25 mouse cellular contexts compared by ENCODE assay signal in the genomic region with DNA sequence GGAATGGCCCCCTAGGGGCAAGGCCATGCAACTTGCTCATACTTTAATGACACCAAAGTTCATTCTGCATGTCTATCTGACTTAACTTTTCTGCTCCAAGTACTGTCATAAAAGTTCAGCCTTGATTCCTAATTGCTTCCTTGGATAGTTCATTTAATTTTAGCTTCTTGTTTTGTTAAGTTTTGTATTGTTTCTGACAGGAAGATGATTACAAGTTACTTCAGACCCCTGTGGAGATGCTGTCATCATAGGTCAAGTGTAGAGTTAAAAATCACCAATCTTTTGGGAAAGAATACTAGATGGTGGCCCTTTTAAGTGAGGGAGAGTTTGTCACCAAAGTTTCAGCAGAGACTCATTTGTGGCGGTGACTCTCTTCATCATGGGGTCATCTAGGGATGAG. TPM values are rescaled to one million over a fixed set of nuclear protein-coding genes. Genes with fewer than 3 reads are reported as not detected.
DNase-seq lines count a peak whose midpoint lies in the region; ATAC-seq and TF ChIP-seq lines count a peak whose summit lies in the region.
"Had no signal": no experiment of that assay in that cellular context is flagged by ENCODE, and none has a peak within 500 bp of the region (broad histone marks: within the 10 kb centered on the region; RNA-seq: fewer than 3 reads in every experiment).

A gene (plus strand): TSS at position 301 of the 400 bp plus-strand sequence.

- H3K9ac ChIP-seq in kidney, embryonic 14.5 days (ENCODE audit: low read depth, low read length) = no peak within 1 kb of the TSS
- H3K9ac ChIP-seq in kidney, embryonic 16.5 days (replicated peaks; ENCODE audit: low read length) = no peak within 1 kb of the TSS

- 62% methylated on average over 1 of the region's 1 CpGs for WGBS in kidney, adult 2 months
- WGBS in kidney, embryonic 14.5 days = 80% methylated on average over 1 of the region's 1 CpGs
- 72% methylated on average over 1 of the region's 1 CpGs for WGBS in kidney, embryonic 16.5 days

- no peaks in the 10 kb centered on the region for H3K36me3 ChIP-seq in kidney, adult 2 months (ENCODE audit: control insufficient read depth, insufficient read depth, low read length)
- H3K36me3 ChIP-seq in kidney, embryonic 14.5 days (ENCODE audit: control insufficient read depth, insufficient read depth, low read length) = no peaks in the 10 kb centered on the region
- H3K36me3 ChIP-seq in kidney, embryonic 16.5 days (ENCODE audit: insufficient read depth, low read length) = no peaks in the 10 kb centered on the region
- H3K36me3 ChIP-seq: G1E had no signal

- TF ChIP-seq POLR2A in kidney, adult 2 months (IDR thresholded peaks at IDR 0.05; ENCODE audit: low read depth, low read length) = no peak

- no peak within 1 kb of the TSS for H3K4me2 ChIP-seq in kidney, embryonic 14.5 days (replicated peaks; ENCODE audit: low read depth, low read length)
- no peak within 1 kb of the TSS for H3K4me2 ChIP-seq in kidney, embryonic 16.5 days (replicated peaks; ENCODE audit: low read depth, low read length)

- H3K4me3 ChIP-seq in kidney, adult 2 months (ENCODE audit: insufficient read depth, low read depth, low read length) = no peak within 1 kb of the TSS
- no peak within 1 kb of the TSS for H3K4me3 ChIP-seq in kidney, embryonic 14.5 days (ENCODE audit: low read length)
- no peak within 1 kb of the TSS for H3K4me3 ChIP-seq in kidney, embryonic 16.5 days (ENCODE audit: low read length)

- TF ChIP-seq CTCF in kidney, adult 2 months (conservative IDR thresholded peaks at IDR 0.05; ENCODE audit: insufficient read depth, insufficient read length, low read depth, low read length) = no peak

- H3K4me1 ChIP-seq in kidney, adult 2 months (ENCODE audit: control insufficient read depth, insufficient read depth, low read length) = no peaks in the 10 kb centered on the region
- H3K4me1 ChIP-seq in kidney, embryonic 14.5 days (ENCODE audit: control insufficient read depth, insufficient read depth, low read length) = no peaks in the 10 kb centered on the region
- no peaks in the 10 kb centered on the region for H3K4me1 ChIP-seq in kidney, embryonic 16.5 days (ENCODE audit: insufficient read depth, low read length)

- peak; percentile 14 for DNase-seq in kidney, adult 2 months
- DNase-seq in kidney, adult 11 months = no peak
- DNase-seq in kidney, adult 8-10 months = peak; percentile 1 to 20
- DNase-seq in kidney, adult 9 months = peak; percentile 49
- peak; percentile 4 for DNase-seq in WW6 (ENCODE audit: low read depth, low spot score)
- DNase-seq in spleen, adult 12 weeks (ENCODE audit: low spot score) = no peak
- DNase-seq: adrenal gland, adult 2 months; adrenal gland, adult 8-10 months; adrenal gland, postnatal 10 days; adrenal gland, postnatal 14 days; adrenal gland, postnatal 25 days; adrenal gland, postnatal 36 days; B cell, adult 2 months; cerebellum, adult 11 months; cerebellum, adult 11-12 months; cerebellum, adult 18-20 months had no signal

- ATAC-seq in kidney, embryonic 14.5 days (ENCODE audit: low FRiP score, low TSS enrichment) = no peak
- ATAC-seq in kidney, embryonic 16.5 days (ENCODE audit: low FRiP score, low TSS enrichment) = no peak
- ATAC-seq: activated CD4-positive, CD25-positive, alpha-beta regulatory T cell, adult 4 months; CD4-positive, CD25-positive, alpha-beta regulatory T cell, adult 4 months; Patski had no signal

- no peaks in the 10 kb centered on the region for H3K9me3 ChIP-seq in kidney, embryonic 14.5 days (ENCODE audit: control insufficient read depth, low read length)
- 0 out of 2 replicates have a peak, but pooled peaks cover 4% of the 10 kb centered on the region for H3K9me3 ChIP-seq in kidney, embryonic 16.5 days (ENCODE audit: low read length)
- H3K9me3 ChIP-seq: G1E had no signal

- H3K27ac ChIP-seq in kidney, adult 2 months (ENCODE audit: insufficient read depth, low read depth, low read length) = no peak within 1 kb of the TSS
- no peak within 1 kb of the TSS for H3K27ac ChIP-seq in kidney, embryonic 14.5 days (ENCODE audit: low read depth, low read length)
- H3K27ac ChIP-seq in kidney, embryonic 16.5 days (ENCODE audit: low read length) = no peak within 1 kb of the TSS

- no peaks in the 10 kb centered on the region for H3K27me3 ChIP-seq in kidney, adult 2 months (replicated peaks; ENCODE audit: control insufficient read depth, insufficient read depth, low read length)
- H3K27me3 ChIP-seq in kidney, embryonic 14.5 days (ENCODE audit: control insufficient read depth, insufficient read depth, low read length) = no peaks in the 10 kb centered on the region
- no peaks in the 10 kb centered on the region for H3K27me3 ChIP-seq in kidney, embryonic 16.5 days (ENCODE audit: insufficient read depth, low read length)
- H3K27me3 ChIP-seq: CH12.LX, Patski had no signal

RNA-seq across cellular contexts. Expression of the gene that starts here (rescaled TPM):
- polyA plus RNA-seq in kidney, adult 2 months (2012; rRNA removed) = not detected in 2 replicates
- not detected in 2 replicates for polyA plus RNA-seq in kidney, embryonic 14.5 days (2014; fragmentation: Nextera tagmentation; extraction: Ambion mirVana)
- not detected in 2 replicates for polyA plus RNA-seq in kidney, embryonic 16.5 days (2015; fragmentation: Nextera tagmentation; extraction: Ambion mirVana)
- polyA plus RNA-seq: adrenal gland, adult 2 months; brain, embryonic 14.5 days; C2C12; G1E; Patski had no signal

Comparison
In these comparisons a context has a peak if more than half of its experiments do, and no peak if none do; other contexts are left out.
1. DNase-seq: peak in kidney, adult 8-10 months (2 of 2), kidney, adult 9 months (single experiment) and WW6 (single experiment); none in kidney, adult 11 months (single experiment) and spleen, adult 12 weeks (single experiment).
2. Peak in DNase-seq in kidney, adult 2 months; RNA of the gene not detected or under 1 TPM.